Mouse (Mus musculus): ENCODE measurements around the gene Epha1.

Gene Epha1

GRCm38 (mm10) chr6:42324482-42325267 lies 48.4 kb downstream of the Epha1 start, which contains the start of gene Fam131b:
Gene Fam131b, minus strand, starts transcription at chr6:42324643.
- peak; percentile 51 to 66 for DNase-seq (ENCODE audit: low spot score in 2 of 2)

- DNase-seq (ENCODE audit: low spot score in 2 of 2), result peak in 1 of 2 experiments; percentile 34
These were observed 49.0 kb downstream of the Epha1 start for GRCm38 (mm10) chr6:42324067-42324481.

GRCm38 (mm10) chr6:42323371-42324066 lies 49.5 kb downstream of the Epha1 start:
- DNase-seq (ENCODE audit: low spot score in 2 of 2), result no peak

GRCm38 (mm10) chr6:42318293-42318692 lies 54.8 kb downstream of the Epha1 start:
- DNase-seq (ENCODE audit: low spot score in 2 of 2), result no peak

- no peak for DNase-seq (ENCODE audit: low spot score in 2 of 2)
These were observed 62.5 kb downstream of the Epha1 start for GRCm38 (mm10) chr6:42310427-42311053.

- no peak for DNase-seq (ENCODE audit: low spot score in 2 of 2)
These were observed 63.2 kb downstream of the Epha1 start for GRCm38 (mm10) chr6:42309816-42310378.

All from frontal cortex, postnatal 14 days (tissue).